Mouse (Mus musculus) neural tube, embryonic 10.5 days (tissue): Measurements from ENCODE around the gene Net1.
"Not testable (repeated sequence)": the region's sequence is repeated elsewhere in the genome, so short reads cannot be mapped to it uniquely, and the experiment has no call there.

Source experiments
- DNase-seq: peaks from one replicate; pipeline ENCODE4 v3.0.0-alpha.2; 2017; ENCODE audit warnings: low spot score; ENCODE audit errors: extremely low spot score

The Net1 gene

DNA sequence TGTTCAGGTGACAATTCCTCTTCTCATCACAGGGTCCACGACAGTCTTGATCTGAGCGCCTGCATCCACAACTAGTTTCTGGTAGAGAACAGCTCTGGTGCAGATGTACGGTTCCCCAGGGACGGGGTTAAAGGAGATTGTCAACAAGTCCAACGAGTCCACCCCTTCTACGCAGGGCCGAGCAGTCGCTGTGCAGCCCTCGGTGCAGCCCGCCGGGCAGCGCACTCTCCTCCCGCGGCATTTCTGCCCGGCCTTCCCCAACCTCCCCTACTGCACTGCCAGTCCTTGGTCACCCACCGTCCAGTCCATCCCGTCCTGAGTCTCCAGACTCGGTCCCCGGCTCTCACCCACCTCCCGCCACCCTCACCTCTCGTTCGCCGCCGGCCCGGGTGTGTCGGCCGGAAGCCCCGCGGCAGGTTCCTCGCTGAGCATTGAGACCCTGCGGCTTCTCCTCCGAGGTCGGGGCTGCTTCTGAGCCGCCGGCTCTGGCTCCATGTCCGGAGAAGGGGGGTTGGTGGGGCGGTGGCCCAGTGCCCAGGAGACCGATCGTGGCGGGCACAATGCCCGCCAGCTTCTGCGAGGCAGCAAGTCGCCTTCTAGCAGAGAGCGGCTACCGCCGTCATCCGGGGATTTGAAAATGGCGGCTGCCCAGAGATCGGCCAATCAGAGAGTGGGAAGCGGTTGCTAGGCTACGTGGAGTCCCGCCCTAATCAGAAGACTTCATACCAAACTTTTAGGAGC, at the start of gene Net1, which contains the start of gene Tubal3:
TSS of gene Net1 (minus strand) at position 650 of the 741 bp plus-strand sequence.
TSS of gene Tubal3 (plus strand) at position 704 of the 741 bp plus-strand sequence.
- DNase-seq = peak; percentile 95

DNA sequence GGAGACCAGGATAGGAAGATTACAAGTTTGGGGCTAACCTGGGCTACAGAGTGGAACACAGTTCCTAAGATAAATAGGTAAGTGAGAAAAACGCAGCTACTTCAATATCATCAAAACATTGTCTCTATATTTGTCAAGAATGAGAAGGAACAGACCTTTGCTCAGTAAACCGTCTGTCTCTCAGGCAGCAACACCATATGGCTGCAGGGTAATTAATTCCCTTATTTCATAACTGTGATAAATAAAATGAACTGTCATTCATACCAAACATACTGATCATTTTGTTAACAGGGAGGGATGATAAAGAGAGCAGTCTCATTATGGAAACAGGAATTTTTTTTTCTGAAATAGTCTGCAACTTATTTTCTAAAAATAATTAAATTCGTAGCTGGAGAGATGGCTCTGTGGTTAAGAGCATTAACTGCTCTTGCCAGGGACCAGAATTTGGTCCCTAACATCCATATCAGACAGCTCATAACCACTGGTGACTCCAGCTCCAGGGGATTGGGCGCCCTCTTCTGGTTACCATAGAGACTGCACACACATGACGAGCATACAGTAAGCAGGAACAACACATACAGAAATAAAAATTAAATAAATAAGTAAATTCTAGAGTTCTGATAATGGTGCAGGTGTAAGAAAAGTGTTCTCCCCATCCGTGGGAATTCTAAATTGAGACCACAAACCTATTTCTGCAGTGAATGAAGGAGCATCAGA, 33.3 kb upstream of the Net1 start:
- no peak for DNase-seq

DNA sequence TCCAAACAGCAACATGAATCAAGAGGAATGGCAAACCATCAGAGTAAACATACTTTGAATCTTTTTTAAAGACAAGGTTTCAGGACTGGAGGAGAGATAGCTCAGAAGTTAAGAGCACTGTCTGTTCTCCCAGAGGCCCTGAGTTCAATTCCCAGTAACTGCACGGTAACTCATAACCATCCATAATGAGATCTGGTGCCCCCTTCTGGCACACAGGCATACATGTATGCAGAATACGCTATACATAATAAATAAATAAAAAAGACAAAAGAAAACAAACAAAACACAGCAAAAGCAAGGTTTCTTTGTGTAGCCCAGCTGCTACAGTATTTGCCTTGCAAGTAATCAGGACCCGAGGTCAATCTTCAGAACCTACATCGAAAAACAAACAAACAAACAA, 31.5 kb upstream of the Net1 start:
- no peak for DNase-seq

- DNase-seq = no peak
These were observed 29.2 kb upstream of the Net1 start for GRCm38 (mm10) chr13:3947267-3947666.

DNA sequence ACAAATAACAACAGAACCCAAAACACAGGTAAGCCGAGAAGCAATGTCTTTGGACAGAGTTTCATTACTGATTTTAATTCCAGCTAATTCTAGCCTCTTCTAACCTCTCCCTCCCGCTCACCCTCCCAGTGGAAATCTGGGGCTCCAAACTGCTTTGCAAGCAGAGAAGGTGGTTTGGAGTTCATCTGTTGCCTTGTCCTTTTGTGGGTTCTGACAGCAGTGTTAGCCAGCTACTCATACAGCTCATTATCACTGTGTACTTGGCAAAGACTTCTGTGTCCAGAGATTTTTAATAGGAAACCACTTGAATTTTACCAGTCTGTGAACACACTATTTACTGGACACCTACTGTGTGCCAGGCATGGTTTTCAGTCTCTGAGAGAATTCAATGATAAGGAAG, 27.2 kb upstream of the Net1 start, which contains the start of gene Ucn3:
TSS of gene Ucn3 (minus strand) at position 101 of the 400 bp plus-strand sequence.
- no peak for DNase-seq

GRCm38 (mm10) chr13:3944699-3945098, 26.7 kb upstream of the Net1 start:
- DNase-seq = no peak

- DNase-seq = no peak
These were observed 8.0 kb upstream of the Net1 start for GRCm38 (mm10) chr13:3926046-3926445.

GRCm38 (mm10) chr13:3925632-3926031, 7.6 kb upstream of the Net1 start:
- no peak for DNase-seq

DNA sequence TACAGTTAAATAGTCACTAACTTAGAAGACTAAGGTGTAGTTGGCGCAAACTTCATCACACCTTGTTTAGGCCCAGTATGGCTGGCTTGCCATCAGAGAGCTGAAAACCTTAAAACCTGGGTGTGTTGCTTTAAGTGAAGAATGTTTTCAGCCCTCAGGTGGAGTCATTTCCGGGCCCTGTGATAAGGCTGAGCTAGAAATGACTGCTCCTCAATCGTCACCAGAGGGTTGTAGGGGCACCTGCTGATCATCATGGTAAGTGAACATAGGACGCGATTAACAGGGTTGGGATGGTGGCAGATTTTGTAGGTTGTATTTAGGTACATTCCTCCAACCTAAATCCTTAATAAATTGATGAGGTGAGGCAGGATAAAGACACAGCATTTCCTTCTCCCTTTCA, 6.5 kb upstream of the Net1 start:
- no peak for DNase-seq

DNA sequence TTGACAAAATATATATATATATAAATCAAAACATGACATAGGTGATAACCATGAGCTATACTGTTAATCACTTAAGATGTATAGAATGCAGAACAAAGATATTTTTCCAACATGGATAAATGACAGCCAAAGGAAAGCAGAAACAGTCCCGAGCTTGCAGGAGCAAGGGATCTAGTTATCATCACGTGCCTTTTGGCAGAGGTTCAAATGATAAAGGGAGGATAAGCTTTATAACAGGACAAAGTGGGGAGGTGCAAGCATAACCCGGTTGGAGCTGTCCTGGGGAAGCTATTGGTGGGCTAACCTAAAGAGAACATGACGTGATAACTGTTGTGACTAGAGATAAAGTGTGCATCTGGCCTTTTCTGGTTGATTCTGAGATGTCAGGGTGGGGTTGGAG, 4.5 kb downstream of the Net1 start:
- DNase-seq = no peak

DNA sequence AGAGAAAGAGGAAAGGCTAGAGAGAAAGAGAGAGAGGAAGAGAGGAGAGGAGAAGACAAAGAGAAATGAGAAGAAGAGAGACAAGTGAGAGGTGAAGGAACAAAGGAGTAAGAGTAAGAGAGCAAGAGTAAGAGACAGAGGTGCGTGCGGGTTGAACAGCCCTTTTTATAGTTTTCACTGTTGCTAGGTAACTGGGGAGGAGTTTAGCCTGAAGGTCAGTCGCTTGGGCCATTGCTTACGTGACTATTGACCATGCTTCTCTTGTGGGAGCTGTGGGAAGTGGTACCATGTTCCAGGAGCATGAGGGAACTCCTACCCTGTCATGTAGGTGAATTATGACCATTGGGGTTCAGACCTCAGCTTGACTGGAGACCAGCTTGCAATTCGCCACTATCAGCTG, 7.7 kb downstream of the Net1 start:
- no peak for DNase-seq

DNA sequence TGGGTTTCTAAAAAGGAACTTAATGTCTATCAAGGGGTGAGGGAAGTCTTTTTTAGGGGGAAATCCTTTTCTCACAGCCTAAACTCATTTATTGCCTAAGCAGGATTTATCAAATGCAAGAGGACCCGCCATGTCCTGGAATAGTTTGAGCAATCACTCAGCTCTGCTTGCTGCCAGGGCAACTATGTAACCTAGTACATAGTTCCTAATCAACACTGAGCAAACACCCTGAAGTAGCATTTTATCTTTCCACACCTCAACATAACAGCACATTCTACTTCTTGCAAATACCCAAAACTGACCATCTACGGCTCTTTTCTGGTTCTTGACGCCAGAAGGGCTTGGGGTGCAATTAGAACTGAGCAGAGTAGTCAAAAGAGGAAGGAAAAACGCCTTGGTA, 9.8 kb downstream of the Net1 start:
- DNase-seq = no peak

- DNase-seq = no peak
These were observed 10.8 kb downstream of the Net1 start for GRCm38 (mm10) chr13:3907151-3907696.

GRCm38 (mm10) chr13:3899301-3899700, 18.7 kb downstream of the Net1 start:
- DNase-seq = no peak

- not testable (repeated sequence) for DNase-seq
These were observed 19.8 kb downstream of the Net1 start for GRCm38 (mm10) chr13:3898202-3898601.

DNA sequence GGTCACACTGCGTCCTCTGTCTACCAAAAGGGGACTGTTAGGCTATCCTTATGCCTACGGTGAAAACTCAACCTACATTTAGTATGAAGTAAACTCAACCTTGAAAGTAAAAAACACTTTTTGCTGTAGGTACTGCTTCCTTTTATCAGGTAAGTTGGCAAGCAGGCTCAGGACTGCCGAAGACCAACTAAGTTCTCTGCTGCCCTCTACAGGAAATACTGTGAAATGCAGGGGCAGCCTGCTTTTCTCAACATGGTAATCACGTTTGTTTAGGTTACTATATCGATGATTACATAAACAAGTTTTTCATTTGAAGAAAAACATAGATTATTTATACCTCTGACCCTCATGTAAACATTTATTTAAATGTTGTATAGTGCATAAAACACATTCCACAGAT, 21.1 kb downstream of the Net1 start:
- peak; percentile 74 for DNase-seq

DNA sequence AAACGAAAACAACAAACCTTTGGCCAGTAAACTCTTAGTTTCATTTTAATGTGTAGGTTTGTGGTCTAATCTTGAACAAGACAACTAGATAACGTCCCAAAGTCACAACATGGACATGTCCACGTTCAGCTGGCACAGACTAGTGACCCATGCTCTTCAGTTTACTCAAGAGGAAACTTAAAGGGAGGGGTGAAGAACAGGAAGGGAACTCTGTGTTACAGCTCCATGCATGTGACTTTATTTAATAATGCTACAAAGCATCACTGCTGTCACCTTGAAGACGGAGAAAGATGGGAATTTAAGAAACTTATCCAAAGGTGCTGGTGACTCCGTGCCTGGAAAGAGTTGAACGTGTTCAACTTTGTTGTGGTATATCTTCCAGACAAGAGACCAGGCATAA, 22.0 kb downstream of the Net1 start:
- no peak for DNase-seq

- DNase-seq = no peak
These were observed 22.5 kb downstream of the Net1 start for GRCm38 (mm10) chr13:3895397-3895980.

- DNase-seq = no peak
These were observed 23.5 kb downstream of the Net1 start for GRCm38 (mm10) chr13:3894549-3894948.

GRCm38 (mm10) chr13:3893126-3893734, 24.8 kb downstream of the Net1 start:
- peak; percentile 95 for DNase-seq

GRCm38 (mm10) chr13:3892601-3893000, 25.4 kb downstream of the Net1 start:
- DNase-seq = no peak
